ENCODE assay signal across 21 mouse cellular contexts in the genomic region with DNA sequence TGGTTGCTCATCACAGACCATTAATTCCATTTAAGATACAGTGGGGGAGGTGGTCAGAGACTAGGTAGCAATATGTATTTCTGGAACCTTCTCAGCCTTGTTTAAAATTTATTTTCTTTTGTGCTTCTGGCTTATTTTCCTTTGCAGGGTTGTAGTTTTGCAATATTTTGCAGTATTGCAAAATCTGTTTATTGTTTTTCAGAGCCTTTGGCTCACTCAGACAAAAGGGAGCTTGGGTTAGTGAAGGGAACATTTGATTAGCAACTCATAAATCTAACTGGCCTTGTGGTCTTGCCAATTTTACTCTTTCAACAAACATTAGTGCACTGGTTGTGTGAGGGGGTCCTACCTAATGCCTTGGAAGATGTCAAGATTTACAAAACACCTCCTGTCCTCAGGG.
"Had no signal": no experiment of that assay in that cellular context is flagged by ENCODE, and none has a peak within 500 bp of the region (broad histone marks: within the 10 kb centered on the region; RNA-seq: fewer than 3 reads in every experiment).

No protein-coding gene starts in this region.

- DNase-seq: kidney, adult 2 months; kidney, postnatal 25 days; layer of hippocampus, adult 9-11 months; lung, postnatal 10 days; retina, postnatal 1 day; right cerebral cortex, postnatal 25 days; spleen, adult 18-20 months; thymus, postnatal 25 days had no signal

- H3K36me3 ChIP-seq: midbrain, embryonic 10.5 days; midbrain, embryonic 13.5 days; neural tube, embryonic 13.5 days; stomach, embryonic 15.5 days had no signal

- H3K9me3 ChIP-seq: midbrain, embryonic 10.5 days; midbrain, embryonic 13.5 days; neural tube, embryonic 13.5 days; stomach, embryonic 15.5 days had no signal

- H3K27ac ChIP-seq: kidney, postnatal 0 days; layer of hippocampus, adult 2 months; liver, embryonic 14.5 days; macrophage; midbrain, embryonic 10.5 days; midbrain, embryonic 13.5 days; neural tube, embryonic 13.5 days; stomach, embryonic 15.5 days had no signal

- H3K4me2 ChIP-seq: liver, embryonic 11.5 days; midbrain, embryonic 13.5 days; neural tube, embryonic 13.5 days; stomach, embryonic 15.5 days had no signal

- H3K9ac ChIP-seq: liver, embryonic 14.5 days; midbrain, embryonic 13.5 days; neural tube, embryonic 13.5 days; stomach, embryonic 15.5 days had no signal

- H3K4me1 ChIP-seq: midbrain, embryonic 10.5 days; midbrain, embryonic 13.5 days; stomach, embryonic 15.5 days had no signal

- H3K4me3 ChIP-seq: layer of hippocampus, adult 2 months; megakaryocyte, embryonic 14.5 days; midbrain, embryonic 10.5 days; midbrain, embryonic 13.5 days; myocyte; neural tube, embryonic 13.5 days; stomach, embryonic 15.5 days had no signal

- ATAC-seq: intestine, embryonic 16.5 days; midbrain, embryonic 13.5 days; midbrain, embryonic 16.5 days had no signal

- H3K27me3 ChIP-seq: midbrain, embryonic 13.5 days; neural tube, embryonic 13.5 days; stomach, embryonic 15.5 days had no signal
